Mouse (Mus musculus) gastrocnemius, postnatal 14 days (tissue): Measurements from ENCODE around the gene Tmem150c. TPM values are rescaled to one million over a fixed set of nuclear protein-coding genes. Genes with fewer than 3 reads are reported as not detected.

Source experiments
- DNase-seq: peaks from one replicate; pipeline ENCODE4 v3.0.0; 2021; ENCODE audit warnings: mixed read lengths
- intact Hi-C: fragments of 180-260 bp; cut with DNase I; formaldehyde crosslinking; loops from one replicate; pipeline ENCODE4 v1.15.1; 2025; ENCODE audit warnings: low total_unique reads
- total RNA-seq, 2 experiments: library from RNA; stranded (reverse); gene quantifications; 2 replicates each; pipeline ENCODE4 v1.2.3; 2021

Gene Tmem150c
- total RNA-seq, 2 experiments from 2014 or later, result 3.6 to 4.1 TPM

DNA sequence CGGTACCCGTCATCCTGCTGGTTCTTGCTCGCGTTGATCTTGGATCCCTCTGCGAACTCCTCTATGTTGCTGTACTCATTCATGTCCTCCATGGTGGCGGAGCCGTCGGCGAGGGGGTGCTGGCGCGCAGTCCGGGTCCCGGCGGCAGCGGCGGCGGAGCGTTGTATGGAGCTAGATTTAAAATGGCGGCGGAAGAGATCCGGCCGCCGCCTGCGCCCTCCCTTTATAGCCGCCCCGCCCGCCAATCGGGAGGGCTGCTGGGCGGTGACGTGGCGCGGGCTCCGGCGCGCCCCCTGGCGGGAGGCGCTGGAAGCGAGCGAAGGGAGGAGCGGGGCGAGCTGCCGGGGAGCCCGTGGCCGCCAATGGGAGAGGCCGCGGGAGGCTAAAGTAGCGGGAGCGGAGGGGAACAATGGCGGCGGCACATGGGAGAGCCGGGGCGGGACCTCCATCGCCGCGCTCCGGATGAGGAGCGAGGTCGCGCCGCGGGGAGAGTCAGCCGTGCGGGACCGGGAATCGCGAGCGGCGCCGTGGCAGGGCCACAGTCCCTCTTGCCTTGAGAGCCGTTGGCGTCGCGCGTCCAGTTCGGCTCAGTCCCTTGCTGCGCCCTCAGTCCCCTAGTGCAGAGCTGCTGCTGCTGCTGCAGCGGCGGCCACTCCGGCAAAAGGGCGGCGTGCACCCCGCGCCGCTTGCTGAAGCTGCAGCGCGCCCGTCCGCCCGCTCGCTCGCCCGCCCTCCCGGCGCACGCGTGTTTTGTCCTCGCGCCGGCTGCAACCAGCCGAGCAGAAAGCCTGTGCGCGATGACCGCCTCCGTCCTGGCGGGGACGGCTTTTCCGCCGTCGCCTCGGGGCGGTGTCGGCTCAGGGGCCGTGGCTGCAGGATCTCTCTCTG is 120.7 kb downstream of the Tmem150c start:
- peak; percentile 97 for DNase-seq
- intact Hi-C loops, result no loop called here

DNA sequence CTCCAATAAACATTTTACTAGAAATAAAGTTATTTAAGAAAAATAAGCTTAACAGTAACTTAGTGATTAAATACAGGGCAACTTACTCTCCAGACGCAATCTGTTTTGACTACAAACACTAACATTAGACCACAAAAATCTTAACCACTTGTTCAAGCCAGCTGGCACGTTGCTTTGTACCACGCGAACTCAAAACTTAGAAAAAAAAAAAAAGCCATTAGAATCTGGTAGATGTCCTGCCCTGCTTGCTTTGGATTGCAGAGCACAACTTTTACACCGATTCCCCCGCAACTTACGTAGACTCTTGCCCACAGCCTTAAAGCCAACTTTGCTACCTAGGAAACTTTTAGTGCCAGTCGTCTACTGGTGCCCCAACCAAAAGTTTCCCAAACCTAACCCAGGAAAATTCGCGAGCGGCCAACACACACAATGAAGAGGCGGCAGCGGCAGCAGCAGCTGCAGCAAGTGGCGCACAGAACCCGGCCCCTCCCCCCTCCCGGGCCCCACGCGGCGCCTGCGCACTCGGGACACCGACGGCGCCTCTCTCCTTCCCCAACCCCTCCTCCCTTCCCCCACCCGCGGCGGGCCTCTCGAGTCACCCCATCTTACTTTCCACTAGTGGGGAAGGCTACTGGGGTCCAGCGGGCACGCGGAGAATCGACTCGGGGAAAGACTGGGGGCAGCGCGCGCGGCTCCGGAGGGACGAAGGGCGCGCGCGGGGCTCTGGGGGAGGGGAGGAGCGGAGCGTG is 121.5 kb downstream of the Tmem150c start:
- DNase-seq, result peak; percentile 94
- intact Hi-C loops, result no loop called here

DNA sequence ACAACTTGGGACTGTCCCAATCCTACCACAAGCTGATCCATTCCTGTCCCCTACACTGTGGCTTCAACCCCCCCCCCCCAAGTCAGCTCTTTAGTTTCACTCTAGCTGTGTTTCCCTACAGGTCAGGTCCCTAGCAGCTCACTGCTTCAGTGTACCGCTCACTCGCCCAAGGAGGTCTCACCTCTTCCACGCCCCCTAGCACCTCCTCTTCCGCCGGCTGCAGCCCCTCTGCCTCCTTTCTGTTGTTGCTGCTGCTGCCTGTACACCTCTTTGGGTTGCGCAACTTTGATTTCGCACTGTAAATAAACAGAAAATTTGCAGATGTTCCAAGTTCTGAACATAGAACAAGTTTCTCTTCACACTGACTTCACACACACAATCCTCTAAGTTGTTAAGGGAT is 122.9 kb downstream of the Tmem150c start:
- intact Hi-C loops, result no loop called here
- DNase-seq, result no peak

DNA sequence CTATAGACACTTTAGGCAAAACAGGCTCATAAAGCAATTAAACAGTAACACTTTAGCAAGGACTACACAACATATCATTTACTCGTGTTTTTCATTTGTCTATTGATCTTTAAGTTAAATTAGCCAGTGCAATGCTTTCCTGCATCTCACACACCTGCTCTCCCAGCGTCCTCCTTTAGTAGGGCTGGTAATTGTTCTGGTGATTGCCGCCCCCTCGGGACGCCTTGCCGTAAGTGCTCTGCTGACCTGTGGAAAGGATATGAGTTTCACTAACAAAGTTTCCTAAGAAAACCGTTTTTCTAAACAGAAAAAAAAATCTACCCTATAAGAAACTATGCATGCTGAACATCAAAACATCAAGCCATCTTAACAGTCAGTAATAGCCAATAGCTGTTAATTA is 123.7 kb downstream of the Tmem150c start:
- intact Hi-C loops, result no loop called here
- DNase-seq, result no peak

DNA sequence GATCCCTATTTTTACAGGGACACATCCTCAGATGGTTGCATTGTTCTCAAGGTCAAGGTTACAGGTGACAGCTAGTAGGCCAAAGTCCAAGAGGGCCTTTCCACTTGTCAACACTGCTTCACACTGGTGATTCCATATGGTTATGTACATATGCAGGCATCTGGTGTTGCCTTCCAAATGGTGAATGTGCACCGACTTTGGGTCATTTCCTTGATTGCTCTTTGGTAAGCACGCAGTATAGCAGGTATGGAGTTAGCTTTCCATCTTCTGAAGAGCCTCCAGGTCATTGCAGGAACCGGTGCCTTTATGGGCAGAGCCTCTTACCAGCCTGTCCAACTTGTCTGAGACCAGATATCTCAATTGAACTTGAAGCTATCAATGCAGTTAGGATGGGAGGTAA is 127.0 kb downstream of the Tmem150c start:
- intact Hi-C loops, result loop anchor here (5.0 kb wide), 1 partner anchor 50 kb away; no protein-coding TSS in a partner anchor
- DNase-seq, result no peak

DNA sequence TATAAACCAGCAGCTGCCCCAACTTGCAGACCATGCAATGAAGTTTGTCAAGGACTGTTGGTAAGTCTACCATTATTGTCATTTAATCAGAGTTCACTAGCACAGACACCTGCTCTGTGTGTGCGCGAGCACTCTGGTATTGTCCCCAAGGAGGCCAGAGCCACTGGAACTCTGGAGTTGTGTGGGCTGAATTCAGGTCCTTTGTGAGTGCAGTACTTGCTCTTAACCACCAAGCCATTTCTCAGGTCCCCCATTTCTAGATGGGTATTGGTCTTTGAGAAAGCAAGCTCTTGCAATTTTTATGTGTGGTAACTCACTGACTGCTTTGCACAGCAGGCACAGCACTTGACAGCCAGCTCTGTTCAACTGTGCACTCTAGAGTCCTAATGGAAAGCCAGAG is 127.5 kb downstream of the Tmem150c start:
- no peak for DNase-seq

DNA sequence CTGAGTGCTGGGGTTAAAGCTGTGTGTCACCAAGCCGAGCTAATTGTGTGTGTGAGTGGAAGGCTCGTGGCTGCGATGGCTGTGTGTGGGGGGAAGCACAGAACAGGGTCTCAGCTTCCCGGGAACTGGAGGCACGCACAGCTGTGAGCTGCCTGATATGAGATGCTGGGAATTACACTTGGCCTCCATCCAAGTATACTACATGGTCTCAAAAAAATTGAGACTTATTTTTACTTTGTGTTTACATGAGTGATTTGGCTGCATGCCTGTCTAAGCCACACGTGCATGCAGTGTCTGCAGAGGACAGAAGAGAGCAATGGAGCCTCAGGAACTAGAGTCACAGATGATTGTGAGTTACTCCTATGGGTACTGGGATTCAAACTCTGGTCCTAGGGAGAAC is 129.5 kb downstream of the Tmem150c start:
- intact Hi-C loops, result loop anchor here (5.0 kb wide), 1 partner anchor 48 kb away; no protein-coding TSS in a partner anchor
- DNase-seq, result no peak

More for the DNA sequence above, 127.5 kb downstream of the Tmem150c start:
- intact Hi-C loops, result loop anchor here (5.0 kb wide), 1 partner anchor 50 kb away; no protein-coding TSS in a partner anchor

Other genes with a start within 250 kb of the Tmem150c start
- 10 to 100 TPM; 74.9 to 93.6 TPM for gene Hnrnpd, start 180.9 kb downstream of the Tmem150c start, total RNA-seq
- gene 4930524J08Rik, start 180.7 kb downstream of the Tmem150c start, total RNA-seq, result under 1 TPM; 0.55 to 0.64 TPM
- gene Hnrnpdl, start 120.1 kb downstream of the Tmem150c start, total RNA-seq, result 10 to 100 TPM; 56.1 to 60.2 TPM
- 1 to 10 TPM; 6.2 to 6.9 TPM for gene Enoph1, start 119.8 kb downstream of the Tmem150c start, total RNA-seq